Mouse (Mus musculus) heart, embryonic 13.5 days (tissue): Measurements from ENCODE around the gene Ypel2. TPM values are rescaled to one million over a fixed set of nuclear protein-coding genes. Genes with fewer than 3 reads are reported as not detected.
A peak's percentile ranks its signal among the peaks of the same experiment; 100 is the strongest.

Experiments used
- ATAC-seq: fragments of 200-750 bp; cut with Nextera tagmentation; 2 replicates; pipeline ENCODE4 v1.8.0; 2017; ENCODE audit warnings: moderate TSS enrichment; ENCODE audit not compliant: insufficient number of reproducible peaks, low FRiP score, low TSS enrichment; ENCODE audit errors: extremely low read depth
- H3K27ac ChIP-seq: fragments of 300-500 bp; sonication (generic); replicated peaks from 2 replicates; pipeline ENCODE4 v1.5.1; 2015; ENCODE audit warnings: moderate library complexity, mild to moderate bottlenecking, inconsistent platforms
- H3K27me3 ChIP-seq: fragments of 300-500 bp; sonication (generic); replicated peaks from 2 replicates; pipeline ENCODE4 v1.6.1; 2015; ENCODE audit warnings: mild to moderate bottlenecking, inconsistent platforms
- H3K36me3 ChIP-seq: fragments of 300-500 bp; sonication (generic); 2 replicates; pipeline ENCODE4 v1.6.1; 2015; ENCODE audit warnings: mild to moderate bottlenecking, inconsistent platforms
- H3K4me1 ChIP-seq: fragments of 300-500 bp; sonication (generic); 2 replicates; pipeline ENCODE4 v1.6.1; 2015; ENCODE audit warnings: inconsistent platforms
- H3K4me2 ChIP-seq: fragments of 300-500 bp; sonication (generic); 2 replicates; pipeline ENCODE4 v1.6.1; 2015; ENCODE audit warnings: inconsistent platforms, mild to moderate bottlenecking, moderate library complexity
- H3K4me3 ChIP-seq: fragments of 300-500 bp; sonication (generic); 2 replicates; pipeline ENCODE4 v1.5.1; 2015; ENCODE audit warnings: moderate library complexity, mild to moderate bottlenecking, inconsistent platforms
- H3K9ac ChIP-seq: fragments of 300-500 bp; sonication (generic); 2 replicates; pipeline ENCODE4 v1.6.1; 2015; ENCODE audit warnings: inconsistent platforms, mild to moderate bottlenecking, moderate library complexity
- H3K9me3 ChIP-seq: fragments of 300-500 bp; sonication (generic); 2 replicates; pipeline ENCODE4 v1.6.1; 2016; ENCODE audit warnings: inconsistent platforms
- WGBS: fragments of 180-500 bp; shearing (Covaris S2); methylation state at CpG from one replicate; pipeline ENCODE4 v1.1.7; 2015; ENCODE audit warnings: mixed read lengths; 5-methylcytosine and 5-hydroxymethylcytosine counted together
- polyA plus RNA-seq: library from polyadenylated mRNA; unstranded; fragments of >200 nt; fragmentation: Nextera tagmentation; extraction: Ambion mirVana; gene quantifications from 2 replicates; pipeline ENCODE4 v1.2.1, GENCODE M21; 2015

Gene Ypel2
- polyA plus RNA-seq, 1 experiment from 2014 or later: 18.1 TPM

GRCm38 (mm10) chr11:86974401-86974800 lies 19.1 kb downstream of the Ypel2 start:
- no peak for ATAC-seq
- no peaks in the 10 kb centered on the region for H3K9me3 ChIP-seq
- no peak overlapping the region for H3K4me2 ChIP-seq
- H3K36me3 ChIP-seq: peaks cover 70% of the 10 kb centered on the region
- no peak overlapping the region for H3K27ac ChIP-seq
- no peak overlapping the region; the same call in 1 of the 2 replicates for H3K9ac ChIP-seq
- H3K4me1 ChIP-seq: peaks cover 39% of the 10 kb centered on the region
- WGBS: 54% methylated on average over 3 of the region's 3 CpGs
- no peaks in the 10 kb centered on the region for H3K27me3 ChIP-seq
- H3K4me3 ChIP-seq: no peak overlapping the region

DNA sequence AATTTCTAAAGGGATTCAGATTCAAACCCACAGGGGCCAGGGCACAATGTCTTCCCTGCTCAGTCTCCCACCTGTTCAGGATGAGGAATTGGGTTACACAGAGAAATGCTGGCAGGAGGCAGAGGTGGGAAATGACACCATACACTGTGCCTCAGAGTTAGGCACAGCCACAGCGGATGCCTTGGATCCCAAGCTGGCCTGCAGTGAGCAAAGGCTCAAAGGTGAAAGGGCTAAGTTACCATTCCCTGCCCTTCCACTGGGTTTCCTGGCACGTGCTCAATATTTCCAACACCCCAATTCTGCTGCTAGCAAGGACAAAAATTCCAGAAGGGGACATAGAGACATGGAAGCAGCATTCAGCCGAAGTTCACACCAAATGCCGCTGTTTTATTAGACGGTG lies 20.3 kb downstream of the Ypel2 start:
- Histone ChIP-seq H3K9me3 (no peaks in the 10 kb centered on the region), H3K27ac (0 out of 2 replicates have a peak overlapping the region, but pooled peaks have one; percentile 24), H3K27me3 (no peaks in the 10 kb centered on the region), H3K4me1 (peaks cover 50% of the 10 kb centered on the region), H3K4me2 (no peak overlapping the region), H3K9ac (0 out of 2 replicates have a peak overlapping the region, but pooled peaks have one; percentile 45), H3K36me3 (peaks cover 74% of the 10 kb centered on the region), H3K4me3 (no peak overlapping the region)
- 71% methylated on average over 5 of the region's 5 CpGs for WGBS
- ATAC-seq: no peak

GRCm38 (mm10) chr11:86971057-86971753 lies 22.3 kb downstream of the Ypel2 start:
- WGBS: 68% methylated on average over 7 of the region's 7 CpGs
- peaks cover 75% of the 10 kb centered on the region for H3K36me3 ChIP-seq

DNA sequence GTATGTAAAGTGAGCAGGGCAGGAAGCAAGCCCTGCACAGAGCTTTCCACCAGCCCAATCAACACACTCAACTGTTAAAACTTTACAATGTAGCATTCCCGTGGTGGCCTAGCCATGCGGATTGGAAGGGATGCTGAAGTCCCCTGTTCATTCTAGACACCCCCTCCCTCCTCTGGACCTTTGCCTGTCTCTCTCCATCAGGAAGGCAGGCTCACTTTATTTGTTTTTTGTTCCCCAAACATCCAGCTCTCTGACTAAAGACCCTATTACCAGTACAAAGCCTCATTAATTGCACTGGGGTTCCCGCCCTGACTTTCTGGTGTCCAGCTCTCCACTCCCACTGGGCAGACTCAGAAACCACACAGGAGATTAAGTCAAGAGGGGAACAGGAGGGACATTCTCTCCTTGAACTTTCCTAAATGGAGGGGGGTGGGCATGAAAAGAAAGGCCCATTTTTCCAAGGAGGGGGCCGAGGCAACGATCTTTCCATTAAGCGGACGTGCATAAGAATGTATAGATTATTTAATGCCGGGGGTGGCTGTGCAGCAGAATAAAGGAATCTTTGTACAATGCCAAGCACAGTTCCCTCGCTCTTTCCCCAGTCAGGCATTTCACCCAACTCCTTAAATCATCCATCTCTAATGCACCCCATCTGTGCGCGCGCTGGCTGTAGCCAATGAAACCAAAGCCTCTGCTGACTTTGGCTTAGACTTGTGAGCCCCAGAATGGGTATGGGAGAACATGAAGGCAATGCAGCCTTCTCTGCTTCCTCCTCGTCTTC lies 24.3 kb downstream of the Ypel2 start:
- ATAC-seq: no peak
- Histone ChIP-seq H3K27me3 (no peaks in the 10 kb centered on the region), H3K9me3 (no peaks in the 10 kb centered on the region), H3K4me3 (no peak overlapping the region), H3K4me2 (no peak overlapping the region), H3K9ac (no peak overlapping the region; the same call in 1 of the 2 replicates), H3K4me1 (peaks cover 67% of the 10 kb centered on the region), H3K27ac (peak overlapping the region; percentile 54), H3K36me3 (peaks cover 81% of the 10 kb centered on the region)
- WGBS: 71% methylated on average over 13 of the region's 13 CpGs

More at GRCm38 (mm10) chr11:86971057-86971753, 22.3 kb downstream of the Ypel2 start:
- Histone ChIP-seq H3K4me3 (no peak overlapping the region), H3K4me2 (no peak overlapping the region), H3K27ac (no peak overlapping the region), H3K27me3 (no peaks in the 10 kb centered on the region), H3K9ac (no peak overlapping the region), H3K4me1 (peaks cover 68% of the 10 kb centered on the region), H3K9me3 (no peaks in the 10 kb centered on the region)
- no peak for ATAC-seq

- H3K4me1 ChIP-seq: peaks cover 72% of the 10 kb centered on the region
- no peak for ATAC-seq
- whole genome bisulfite sequencing: 74% methylated on average over 9 of the region's 9 CpGs
Measured at GRCm38 (mm10) chr11:86967506-86967905, 26.0 kb downstream of the Ypel2 start.

GRCm38 (mm10) chr11:86966696-86967095 lies 26.8 kb downstream of the Ypel2 start:
- Histone ChIP-seq H3K36me3 (peaks cover 60% of the 10 kb centered on the region), H3K4me2 (no peak overlapping the region), H3K9ac (no peak overlapping the region), H3K27ac (no peak overlapping the region), H3K27me3 (no peaks in the 10 kb centered on the region), H3K9me3 (no peaks in the 10 kb centered on the region), H3K4me3 (no peak overlapping the region), H3K4me1 (peaks cover 80% of the 10 kb centered on the region)
- WGBS: 86% methylated on average over 3 of the region's 3 CpGs
- ATAC-seq: no peak

More at GRCm38 (mm10) chr11:86967506-86967905, 26.0 kb downstream of the Ypel2 start:
- no peak overlapping the region for H3K9ac ChIP-seq
- H3K27me3 ChIP-seq: no peaks in the 10 kb centered on the region
- peaks cover 68% of the 10 kb centered on the region for H3K36me3 ChIP-seq
- no peak overlapping the region for H3K4me3 ChIP-seq
- no peak overlapping the region for H3K4me2 ChIP-seq
- no peaks in the 10 kb centered on the region for H3K9me3 ChIP-seq
- H3K27ac ChIP-seq: no peak overlapping the region

GRCm38 (mm10) chr11:86965079-86965478 lies 28.4 kb downstream of the Ypel2 start:
- ATAC-seq: no peak
- 52% methylated on average over 5 of the region's 5 CpGs for WGBS
- no peaks in the 10 kb centered on the region for H3K9me3 ChIP-seq

GRCm38 (mm10) chr11:86963698-86964097 lies 29.8 kb downstream of the Ypel2 start:
- Histone ChIP-seq H3K4me2 (no peak overlapping the region), H3K4me3 (no peak overlapping the region)
- WGBS: 57% methylated on average over 10 of the region's 10 CpGs

More at GRCm38 (mm10) chr11:86965079-86965478, 28.4 kb downstream of the Ypel2 start:
- Histone ChIP-seq H3K4me3 (no peak overlapping the region), H3K9ac (peak overlapping the region; percentile 12; the same call in 1 of the 2 replicates), H3K4me2 (no peak overlapping the region), H3K27ac (peak overlapping the region; percentile 25; the same call in 1 of the 2 replicates), H3K4me1 (peaks cover 96% of the 10 kb centered on the region), H3K27me3 (no peaks in the 10 kb centered on the region), H3K36me3 (peaks cover 43% of the 10 kb centered on the region)

DNA sequence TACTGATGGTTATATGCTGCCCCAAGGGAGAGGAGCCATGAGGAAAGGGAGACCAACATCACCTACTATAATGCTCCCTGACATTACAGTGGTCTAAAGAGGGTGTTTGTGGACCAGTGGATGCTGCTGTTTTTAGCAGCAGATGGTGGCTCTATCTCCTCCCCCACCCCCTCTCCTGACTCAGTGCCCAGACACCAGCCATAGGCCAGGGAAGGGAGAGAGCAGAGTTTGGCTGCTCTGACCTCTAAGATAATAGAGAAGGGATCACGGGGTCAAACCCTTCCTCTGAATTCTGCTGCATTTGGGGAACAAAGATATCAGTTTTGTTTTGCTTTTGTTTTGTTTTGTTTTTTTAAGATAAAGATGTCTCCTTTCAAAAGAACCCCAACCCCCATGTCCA lies 30.5 kb downstream of the Ypel2 start:
- H3K36me3 ChIP-seq: peaks cover 25% of the 10 kb centered on the region
- no peak overlapping the region for H3K4me3 ChIP-seq
- WGBS: 0% methylated on average over 1 of the region's 1 CpGs
- no peak for ATAC-seq
- peak overlapping the region; percentile 95 for H3K27ac ChIP-seq
- H3K4me1 ChIP-seq: peaks cover 97% of the 10 kb centered on the region
- peak overlapping the region; percentile 65; the same call in 1 of the 2 replicates for H3K9ac ChIP-seq
- H3K27me3 ChIP-seq: no peaks in the 10 kb centered on the region
- H3K9me3 ChIP-seq: no peaks in the 10 kb centered on the region
- peak overlapping the region; percentile 55 for H3K4me2 ChIP-seq

More at GRCm38 (mm10) chr11:86963698-86964097, 29.8 kb downstream of the Ypel2 start:
- no peak for ATAC-seq
- Histone ChIP-seq H3K9me3 (no peaks in the 10 kb centered on the region), H3K9ac (0 out of 2 replicates have a peak overlapping the region, but pooled peaks have one; percentile 44), H3K27me3 (no peaks in the 10 kb centered on the region), H3K36me3 (peaks cover 31% of the 10 kb centered on the region), H3K4me1 (peaks cover 97% of the 10 kb centered on the region), H3K27ac (peak overlapping the region; percentile 95)

- Histone ChIP-seq H3K4me1 (peaks cover 97% of the 10 kb centered on the region), H3K27ac (peak overlapping the region; percentile 95), H3K36me3 (peaks cover 19% of the 10 kb centered on the region), H3K9me3 (no peaks in the 10 kb centered on the region), H3K27me3 (no peaks in the 10 kb centered on the region), H3K9ac (peak overlapping the region; percentile 65), H3K4me3 (no peak overlapping the region), H3K4me2 (peak overlapping the region; percentile 55)
- 16% methylated on average over 2 of the region's 2 CpGs for WGBS
- no peak for ATAC-seq
Measured at GRCm38 (mm10) chr11:86962362-86962761, 31.1 kb downstream of the Ypel2 start.
